Mouse (Mus musculus) gastrocnemius, postnatal 14 days (tissue): ENCODE results near the gene Hdac1. TPM values are rescaled to one million over a fixed set of nuclear protein-coding genes. Genes with fewer than 3 reads are reported as not detected.

Experiments
- DNase-seq: peaks from one replicate; pipeline ENCODE4 v3.0.0; 2021; ENCODE audit warnings: mixed read lengths
- intact Hi-C: fragments of 180-260 bp; cut with DNase I; formaldehyde crosslinking; loops from one replicate; pipeline ENCODE4 v1.15.1; 2025; ENCODE audit warnings: low total_unique reads
- microRNA-seq, 2 experiments: library from miRNA; unstranded; fragments of <30 nt; microRNA quantifications; one replicate each; pipeline ENCODE4 v1.2.0; 2021
- total RNA-seq, 2 experiments: library from RNA; stranded (reverse); gene quantifications; 2 replicates each; pipeline ENCODE4 v1.2.3; 2021

The Hdac1 gene
- total RNA-seq, 2 experiments from 2014 or later = 14.9 to 16.9 TPM

DNA sequence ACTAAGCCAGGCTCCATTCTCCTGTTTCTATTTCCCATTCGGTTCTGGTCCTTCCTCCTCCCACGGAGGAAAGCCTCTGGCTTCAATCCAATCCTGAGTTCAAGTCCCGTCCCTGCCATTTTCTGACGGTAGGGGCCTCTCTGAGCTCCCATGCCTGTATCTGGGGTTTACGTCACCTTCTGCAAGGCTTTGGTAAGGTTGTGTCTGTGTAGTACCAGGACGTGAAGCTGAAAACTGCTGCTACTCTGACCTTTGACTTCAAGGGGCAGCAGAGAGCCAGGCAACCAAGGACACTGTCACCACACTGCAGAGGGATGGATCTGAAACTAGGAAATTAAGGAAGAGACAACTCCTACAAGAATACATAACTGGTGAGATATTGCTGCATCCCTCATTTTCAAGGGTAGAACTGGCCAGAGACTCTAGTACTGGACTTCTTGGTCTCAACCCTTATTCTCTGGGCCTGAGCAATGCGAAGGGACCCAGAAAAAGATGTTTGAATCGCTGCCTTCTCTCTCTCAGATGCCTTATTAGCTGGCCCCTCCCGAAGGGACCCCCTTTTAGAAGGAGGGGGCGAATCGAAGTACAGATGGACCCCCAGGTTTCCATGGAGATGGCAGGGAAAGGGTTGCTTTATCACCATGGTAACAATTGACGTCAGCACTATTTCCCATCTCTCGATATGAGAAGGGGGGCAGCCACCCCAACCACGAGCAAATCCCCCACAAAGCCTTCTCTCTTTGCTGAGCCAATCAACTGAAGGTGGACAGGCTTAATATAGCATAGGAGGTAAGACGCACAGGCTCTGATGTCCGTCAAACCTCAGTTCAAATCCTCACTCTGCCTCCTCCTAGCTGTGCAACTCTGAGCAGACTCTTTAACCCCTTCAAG is 46.6 kb downstream of the Hdac1 start:
- no peak for DNase-seq
- intact Hi-C loops = no loop called here

- intact Hi-C loops = no loop called here
- DNase-seq = no peak
These were observed 47.8 kb downstream of the Hdac1 start for GRCm38 (mm10) chr4:129494681-129495080.

DNA sequence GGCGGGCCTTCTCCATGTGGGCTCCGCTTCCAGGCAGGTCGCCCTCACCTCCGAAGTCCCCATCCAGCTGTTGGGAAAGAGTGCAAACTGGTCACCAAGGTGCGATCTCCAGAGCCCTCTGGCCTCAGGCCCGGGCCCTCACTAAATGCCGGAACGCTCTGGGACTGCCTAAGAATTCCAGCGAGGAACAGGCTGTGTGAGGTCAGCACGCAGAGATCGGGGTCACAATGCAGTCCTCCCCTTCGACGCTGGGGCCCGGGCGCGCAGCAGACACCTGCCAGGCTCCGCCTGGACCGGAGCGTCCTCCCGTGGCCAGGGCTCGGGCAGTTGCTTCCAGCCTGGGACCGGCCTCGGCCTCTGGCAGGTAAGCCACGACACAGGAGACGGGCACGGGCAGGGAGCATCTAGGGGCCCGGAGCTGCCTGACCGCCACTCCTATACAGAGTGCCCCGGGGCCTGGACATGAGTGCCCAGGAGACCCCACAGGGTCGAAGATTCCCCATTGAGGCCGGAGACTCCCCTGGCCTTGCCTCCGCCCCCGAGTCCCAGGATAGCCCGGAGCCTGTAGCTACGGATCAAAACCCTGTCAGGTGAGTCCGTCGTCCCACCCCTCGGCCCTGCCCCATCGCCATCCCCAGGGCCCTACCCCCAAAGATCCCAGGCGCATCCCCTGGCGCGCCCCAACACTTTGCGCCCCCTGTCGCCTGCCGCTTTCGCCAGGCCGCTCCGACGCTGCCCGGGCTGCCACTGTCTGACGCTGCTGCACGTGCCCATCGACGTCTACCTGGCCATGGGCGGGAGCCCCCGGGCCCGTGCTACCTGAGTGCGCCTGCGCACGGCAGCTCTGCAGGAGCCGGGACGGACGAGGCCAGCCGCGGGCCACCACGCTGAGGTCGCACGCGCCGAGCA is 51.3 kb downstream of the Hdac1 start, which contains the start of the genes Tssk3 and Fam229a:
Gene Tssk3, minus strand, starts transcription at position 51 of the 909 bp plus-strand sequence.
Gene Fam229a, plus strand, starts transcription at position 219 of the 909 bp plus-strand sequence.
- no peak for DNase-seq
- intact Hi-C loops = no loop called here

GRCm38 (mm10) chr4:129481090-129481489 is 61.4 kb downstream of the Hdac1 start:
- intact Hi-C loops = no loop called here
- DNase-seq = no peak

- DNase-seq = no peak
- intact Hi-C loops = no loop called here
These were observed 62.6 kb downstream of the Hdac1 start for GRCm38 (mm10) chr4:129479863-129480262.

DNA sequence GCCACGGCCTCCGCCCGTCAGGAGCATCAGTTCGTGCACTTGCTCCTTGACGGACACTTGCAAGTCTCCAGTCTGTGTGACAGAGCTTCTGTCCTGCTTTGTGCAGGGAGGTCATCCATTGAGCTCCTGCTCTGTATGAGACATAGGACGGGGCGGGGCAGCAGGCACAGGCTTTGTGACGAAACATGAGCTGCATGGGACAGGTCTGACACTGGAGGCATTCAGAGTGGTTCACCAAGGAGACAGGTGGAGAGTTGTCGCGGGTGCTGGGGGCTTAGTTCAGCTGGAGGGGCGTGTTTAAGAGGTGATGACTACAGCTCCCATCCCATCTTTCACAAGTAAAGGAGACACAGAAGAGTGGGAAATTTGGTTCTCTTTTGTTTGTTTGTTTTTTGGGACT is 66.5 kb downstream of the Hdac1 start:
- DNase-seq = no peak
- intact Hi-C loops = no loop called here

Small RNA genes lying within 50 kb of the gene (microRNA-seq; reads per million reads assigned to microRNA genes)
- 0 reads per million in 2 experiments for gene Mir8119

Other genes with a start within 250 kb of the Hdac1 start
- 10 to 100 TPM; 66.0 to 67.2 TPM for gene Rbbp4, start 207.3 kb downstream of the Hdac1 start, total RNA-seq
- gene Zbtb8os, start 207.0 kb downstream of the Hdac1 start, total RNA-seq = 10 to 100 TPM; 24.0 to 25.1 TPM
- gene Zbtb8a, start 164.6 kb downstream of the Hdac1 start, total RNA-seq = 1 to 10 TPM; 2.4 to 2.9 TPM
- gene Zbtb8b, start 101.9 kb downstream of the Hdac1 start, total RNA-seq = not detected
- 10 to 100 TPM; 22.2 to 32.6 TPM for gene Bsdc1, start 81.1 kb downstream of the Hdac1 start, total RNA-seq
- not detected for gene Tssk3, start 51.7 kb downstream of the Hdac1 start, total RNA-seq
- gene Fam229a, start 51.5 kb downstream of the Hdac1 start, total RNA-seq = not detected
- gene Marcksl1, start 29.1 kb downstream of the Hdac1 start, total RNA-seq = 10 to 100 TPM in 1 of 2 experiments, 1 to 10 TPM in 1; 9.2 to 14.4 TPM
- under 1 TPM; 0.37 to 0.44 TPM for gene Lck, start 30.9 kb upstream of the Hdac1 start, total RNA-seq
- gene Fam167b, start 35.8 kb upstream of the Hdac1 start, total RNA-seq = under 1 TPM; 0.62 to 0.66 TPM
- gene Eif3i, start 57.9 kb upstream of the Hdac1 start, total RNA-seq = 100 to 1,000 TPM; 135 to 141 TPM
- gene Tmem234, start 58.0 kb upstream of the Hdac1 start, total RNA-seq = 10 to 100 TPM; 33.6 to 35.8 TPM
- 1 to 10 TPM; 1.0 to 1.8 TPM for gene Dcdc2b, start 71.5 kb upstream of the Hdac1 start, total RNA-seq
- gene Iqcc, start 76.4 kb upstream of the Hdac1 start, total RNA-seq = 10 to 100 TPM; 10.4 to 11.8 TPM
- gene Ccdc28b, start 81.2 kb upstream of the Hdac1 start, total RNA-seq = 10 to 100 TPM; 58.0 to 66.8 TPM
- 10 to 100 TPM; 25.5 to 28.6 TPM for gene Txlna, start 98.4 kb upstream of the Hdac1 start, total RNA-seq
- 10 to 100 TPM; 62.8 to 64.2 TPM for gene Kpna6, start 130.1 kb upstream of the Hdac1 start, total RNA-seq
- gene Tmem39b, start 154.1 kb upstream of the Hdac1 start, total RNA-seq = 1 to 10 TPM; 1.9 to 3.7 TPM
- 10 to 100 TPM; 31.7 to 34.7 TPM for gene Khdrbs1, start 199.6 kb upstream of the Hdac1 start, total RNA-seq